Comparison of ENCODE assay signal across 10 mouse cellular contexts in the genomic region with DNA sequence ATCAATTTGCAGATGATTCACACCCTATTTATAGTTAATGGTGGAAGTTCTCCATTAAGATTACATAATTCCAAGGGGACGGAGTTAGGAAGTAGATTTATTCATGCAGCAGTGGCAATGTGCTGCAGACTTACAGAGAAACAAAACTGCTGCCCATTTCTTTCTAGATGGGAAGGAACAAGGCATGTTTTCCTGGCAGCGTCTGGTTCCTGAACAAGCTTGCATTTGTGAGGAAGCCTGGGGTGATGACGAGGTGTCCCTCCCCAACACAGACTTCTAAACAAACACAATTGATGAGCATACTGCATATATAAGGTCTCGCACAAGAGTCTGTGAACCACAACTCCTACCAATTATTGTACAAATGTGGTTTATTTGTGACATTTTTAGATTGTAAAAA.
DNase-seq lines count a peak whose midpoint lies in the region; ATAC-seq and TF ChIP-seq lines count a peak whose summit lies in the region.
"Had no signal": no experiment of that assay in that cellular context is flagged by ENCODE, and none has a peak within 500 bp of the region (broad histone marks: within the 10 kb centered on the region; RNA-seq: fewer than 3 reads in every experiment).

No protein-coding gene starts in this region.

- ATAC-seq in frontal cortex, adult (ENCODE audit: low TSS enrichment) = peak; percentile 36
- ATAC-seq in hindbrain, embryonic 16.5 days = 0 out of 2 replicates have a peak, but pooled peaks have one; percentile 9
- ATAC-seq in midbrain, embryonic 13.5 days = no peak; the same call in 1 of the 2 replicates
- ATAC-seq in lung, postnatal 0 days = no peak

- TF ChIP-seq CTCF in cerebellum, adult 2 months (IDR thresholded peaks at IDR 0.05; ENCODE audit: borderline replicate concordance, insufficient read depth, low read depth, low read length) = no peak
- no peak for TF ChIP-seq CTCF in lung, postnatal 0 days (IDR thresholded peaks at IDR 0.05)

- no peak for DNase-seq in frontal cortex, postnatal 14 days (ENCODE audit: low spot score in 2 of 2)
- DNase-seq in cerebellum, adult 2 months = peak; percentile 42 to 53
- DNase-seq in thymus, postnatal 0 days (ENCODE audit: low spot score) = no peak
- no peak for DNase-seq in urinary bladder, postnatal 36 days (ENCODE audit: low spot score in 2 of 2)
- no peak for DNase-seq in lung, postnatal 0 days (ENCODE audit: low spot score)

- peak overlapping the region; percentile 31 for H3K4me2 ChIP-seq in hindbrain, embryonic 16.5 days (ENCODE audit: low read length)
- H3K4me2 ChIP-seq in midbrain, embryonic 13.5 days (replicated peaks) = no peak overlapping the region
- no peak overlapping the region for H3K4me2 ChIP-seq in lung, postnatal 0 days (replicated peaks; ENCODE audit: low read depth, low read length)
- H3K4me2 ChIP-seq: embryonic facial prominence, embryonic 15.5 days; stomach, embryonic 15.5 days had no signal

- H3K9ac ChIP-seq in hindbrain, embryonic 16.5 days (ENCODE audit: low read depth, low read length) = peak overlapping the region; percentile 27; the same call in 1 of the 2 replicates
- H3K9ac ChIP-seq in midbrain, embryonic 13.5 days (replicated peaks) = peak overlapping the region; percentile 4; the same call in 1 of the 2 replicates
- H3K9ac ChIP-seq in lung, postnatal 0 days (replicated peaks; ENCODE audit: low read depth) = no peak overlapping the region
- H3K9ac ChIP-seq: embryonic facial prominence, embryonic 15.5 days; stomach, embryonic 15.5 days had no signal

- H3K9me3 ChIP-seq in hindbrain, embryonic 16.5 days (ENCODE audit: control insufficient read depth, low read length) = no peaks in the 10 kb centered on the region
- H3K9me3 ChIP-seq in midbrain, embryonic 13.5 days = no peaks in the 10 kb centered on the region
- no peaks in the 10 kb centered on the region for H3K9me3 ChIP-seq in lung, postnatal 0 days (ENCODE audit: low read length)
- H3K9me3 ChIP-seq: embryonic facial prominence, embryonic 15.5 days; stomach, embryonic 15.5 days had no signal

- no peaks in the 10 kb centered on the region for H3K36me3 ChIP-seq in hindbrain, embryonic 16.5 days (ENCODE audit: control insufficient read depth, insufficient read depth, low read length)
- H3K36me3 ChIP-seq in midbrain, embryonic 13.5 days = no peaks in the 10 kb centered on the region
- H3K36me3 ChIP-seq in lung, postnatal 0 days (ENCODE audit: insufficient read depth, low read length) = peaks cover 10% of the 10 kb centered on the region; the same call in 1 of the 2 replicates
- H3K36me3 ChIP-seq: embryonic facial prominence, embryonic 15.5 days; stomach, embryonic 15.5 days had no signal

- no peaks in the 10 kb centered on the region for H3K27me3 ChIP-seq in cerebellum, adult 2 months (ENCODE audit: control insufficient read depth, insufficient read depth, low read length)
- no peaks in the 10 kb centered on the region for H3K27me3 ChIP-seq in hindbrain, embryonic 16.5 days (replicated peaks; ENCODE audit: control insufficient read depth, insufficient read depth, low read length)
- 0 out of 2 replicates have a peak, but pooled peaks cover 7% of the 10 kb centered on the region for H3K27me3 ChIP-seq in midbrain, embryonic 13.5 days
- no peaks in the 10 kb centered on the region for H3K27me3 ChIP-seq in lung, postnatal 0 days (replicated peaks; ENCODE audit: insufficient read depth, low read length)
- H3K27me3 ChIP-seq: embryonic facial prominence, embryonic 15.5 days; stomach, embryonic 15.5 days had no signal

- no peak for TF ChIP-seq EP300 in lung, postnatal 0 days (IDR thresholded peaks at IDR 0.05)

- TF ChIP-seq POLR2A in cerebellum, adult 2 months (IDR thresholded peaks at IDR 0.05; ENCODE audit: borderline replicate concordance, insufficient read depth, low read length) = no peak

- H3K4me3 ChIP-seq in cerebellum, adult 2 months (replicated peaks; ENCODE audit: insufficient read depth, low read depth, low read length) = peak overlapping the region; percentile 22
- H3K4me3 ChIP-seq in hindbrain, embryonic 16.5 days (ENCODE audit: low read length) = no peak overlapping the region
- no peak overlapping the region for H3K4me3 ChIP-seq in midbrain, embryonic 13.5 days (replicated peaks)
- no peak overlapping the region for H3K4me3 ChIP-seq in lung, postnatal 0 days (ENCODE audit: low read depth, low read length)
- H3K4me3 ChIP-seq: embryonic facial prominence, embryonic 15.5 days; stomach, embryonic 15.5 days had no signal

- WGBS in cerebellum, adult 2 months = 25% methylated on average over 4 of the region's 4 CpGs
- WGBS in hindbrain, embryonic 16.5 days = 53% methylated on average over 4 of the region's 4 CpGs
- 74% methylated on average over 4 of the region's 4 CpGs for WGBS in midbrain, embryonic 13.5 days
- WGBS in lung, postnatal 0 days = 63% methylated on average over 4 of the region's 4 CpGs

- H3K27ac ChIP-seq in cerebellum, adult 2 months (ENCODE audit: insufficient read depth, low read length) = peak overlapping the region; percentile 68; the same call in 1 of the 2 replicates
- H3K27ac ChIP-seq in hindbrain, embryonic 16.5 days (ENCODE audit: low read depth, low read length) = peak overlapping the region; percentile 71
- H3K27ac ChIP-seq in midbrain, embryonic 13.5 days = peak overlapping the region; percentile 41
- H3K27ac ChIP-seq in lung, postnatal 0 days (ENCODE audit: low read length) = no peak overlapping the region
- H3K27ac ChIP-seq: embryonic facial prominence, embryonic 15.5 days; stomach, embryonic 15.5 days had no signal

- H3K4me1 ChIP-seq in cerebellum, adult 2 months (ENCODE audit: control insufficient read depth, insufficient read depth, low read length) = no peaks in the 10 kb centered on the region; the same call in 1 of the 2 replicates
- H3K4me1 ChIP-seq in hindbrain, embryonic 16.5 days (ENCODE audit: control insufficient read depth, insufficient read depth, low read depth, low read length) = peaks cover 8% of the 10 kb centered on the region
- H3K4me1 ChIP-seq in midbrain, embryonic 13.5 days (replicated peaks) = peaks cover 9% of the 10 kb centered on the region
- H3K4me1 ChIP-seq in lung, postnatal 0 days (ENCODE audit: insufficient read depth, low read depth, low read length) = no peaks in the 10 kb centered on the region
- H3K4me1 ChIP-seq: embryonic facial prominence, embryonic 15.5 days; stomach, embryonic 15.5 days had no signal

Comparison
In these comparisons a context has a peak if more than half of its experiments do, and no peak if none do; other contexts are left out.
1. ATAC-seq: peak in frontal cortex, adult (single experiment) and hindbrain, embryonic 16.5 days (single experiment); none in midbrain, embryonic 13.5 days (single experiment) and lung, postnatal 0 days (single experiment).
2. DNase-seq: peak in cerebellum, adult 2 months (2 of 2); none in frontal cortex, postnatal 14 days (0 of 2), thymus, postnatal 0 days (single experiment), urinary bladder, postnatal 36 days (0 of 2) and lung, postnatal 0 days (single experiment).